Mouse (Mus musculus): Measurements from ENCODE around the gene Atg16l1. TPM values are rescaled to one million over a fixed set of nuclear protein-coding genes. Genes with fewer than 3 reads are reported as not detected.
A peak's percentile ranks its signal among the peaks of the same experiment; 100 is the strongest.

The Atg16l1 gene
- 10 to 100 TPM; 14.4 to 18.5 (median 16.4) TPM for total RNA-seq (2022)

DNA sequence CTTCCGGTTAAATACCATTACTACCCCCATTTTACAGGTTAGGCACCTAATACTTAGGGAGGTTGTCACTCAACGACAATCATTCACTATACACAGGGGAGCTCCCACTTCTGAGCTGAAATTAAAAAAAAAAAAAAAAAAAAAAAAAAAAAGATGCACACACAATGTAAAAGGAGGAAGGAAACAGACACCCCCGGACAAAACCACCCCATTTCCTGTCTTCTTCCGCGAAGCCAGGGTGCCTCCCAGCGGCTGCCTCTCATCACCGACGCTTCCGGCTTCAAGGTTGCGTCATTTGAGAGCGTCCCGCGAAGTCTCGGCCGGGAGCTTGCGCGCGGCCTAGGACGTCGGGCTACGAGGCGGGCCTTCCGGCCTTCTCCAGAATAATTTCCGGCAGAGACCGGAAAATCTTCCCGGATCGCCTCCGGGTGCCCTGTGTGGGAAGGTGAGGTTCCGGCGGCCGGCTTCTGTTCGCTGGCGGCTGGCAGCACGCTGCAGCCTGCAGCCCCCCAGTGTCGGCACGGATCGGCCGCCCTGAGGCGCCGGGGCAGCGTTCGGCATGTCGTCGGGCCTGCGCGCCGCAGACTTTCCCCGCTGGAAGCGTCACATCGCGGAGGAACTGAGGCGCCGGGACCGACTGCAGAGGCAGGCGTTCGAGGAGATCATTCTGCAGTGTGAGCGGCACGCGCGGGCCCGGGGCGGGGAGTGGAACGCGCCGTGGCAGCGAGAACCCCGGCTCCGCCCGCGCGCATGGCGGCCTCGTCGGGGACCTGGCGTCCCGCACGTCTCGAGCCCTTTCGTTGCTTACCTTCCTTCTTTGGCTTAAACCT lies at the start of gene Atg16l1:
Gene Atg16l1 (plus strand): TSS at position 230 of the 830 bp plus-strand sequence.
- DNase-seq (ENCODE audit: low spot score in 2 of 2), result peak; percentile 87 to 89

DNA sequence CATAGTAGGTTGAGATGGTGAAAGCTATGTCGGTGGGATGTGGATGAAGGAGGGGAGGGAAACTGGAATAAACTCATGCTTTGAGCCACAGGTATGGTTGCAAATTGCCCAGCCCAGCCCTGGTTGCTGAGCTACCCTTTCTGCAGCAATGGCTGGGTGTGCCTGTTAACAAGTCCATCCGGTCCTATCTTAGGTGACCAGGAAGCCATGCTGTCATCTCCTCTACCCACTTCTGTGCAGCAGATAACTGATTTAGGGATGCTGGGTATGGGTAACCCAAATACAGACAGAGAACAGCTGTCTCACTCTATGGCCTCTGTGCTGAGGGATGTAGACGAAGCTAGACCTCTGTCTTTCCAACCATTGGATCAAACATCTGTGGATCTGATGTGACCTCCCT lies 49.3 kb upstream of the Atg16l1 start:
- no peak for DNase-seq (ENCODE audit: low spot score in 2 of 2)

- no peak for DNase-seq (ENCODE audit: low spot score in 2 of 2)
Measured at GRCm38 (mm10) chr1:87709020-87709419, 46.6 kb upstream of the Atg16l1 start.

DNA sequence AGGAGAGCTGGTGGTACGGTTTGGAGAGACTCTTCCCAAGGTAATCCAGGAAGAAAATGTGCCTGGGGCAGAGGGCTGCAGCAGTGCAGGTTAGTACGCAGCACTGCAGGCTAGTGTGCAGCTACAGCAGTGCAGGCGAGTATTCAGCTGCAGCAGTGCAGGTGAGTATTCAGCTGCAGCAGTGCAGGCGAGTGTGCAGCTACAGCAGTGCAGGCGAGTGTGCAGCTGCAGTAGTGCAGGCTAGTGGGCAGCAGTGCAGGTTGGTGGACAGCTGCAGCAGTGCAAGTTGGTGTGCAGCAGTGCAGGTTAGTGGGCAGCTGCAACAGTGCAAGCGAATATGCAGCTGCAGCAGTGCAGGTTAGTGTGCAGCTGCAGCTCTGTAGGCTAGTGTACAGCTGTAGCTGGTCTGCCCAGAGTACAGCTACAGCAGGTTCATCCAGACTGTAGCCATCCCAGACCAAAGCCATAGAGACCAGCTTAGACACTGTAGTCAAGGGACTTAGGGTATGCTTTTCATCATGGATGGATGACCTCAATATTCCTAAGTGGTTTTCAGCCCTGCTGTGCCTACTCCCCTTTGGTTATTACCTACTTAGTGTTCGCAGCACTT lies 45.9 kb upstream of the Atg16l1 start:
- DNase-seq (ENCODE audit: low spot score in 2 of 2), result no peak

- DNase-seq (ENCODE audit: low spot score in 2 of 2), result no peak
Measured at GRCm38 (mm10) chr1:87711938-87712613, 43.6 kb upstream of the Atg16l1 start.

DNA sequence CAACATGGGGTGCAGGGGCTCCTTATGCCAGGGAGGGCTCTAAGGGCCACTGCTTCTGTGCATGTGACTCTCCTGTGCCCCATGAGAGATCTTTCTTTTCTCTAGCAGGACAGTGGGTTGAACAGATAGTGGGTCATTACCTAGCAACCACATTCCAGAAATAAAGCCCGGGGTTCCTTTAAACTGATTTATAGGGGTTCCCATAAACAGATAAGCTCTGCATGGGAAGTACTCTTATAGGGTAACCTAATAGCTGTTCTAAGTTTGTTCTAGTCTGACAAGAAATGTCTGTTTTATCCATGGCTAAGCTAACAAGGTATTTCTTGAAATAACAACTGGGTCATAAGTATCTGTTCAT lies 43.1 kb upstream of the Atg16l1 start:
- no peak for DNase-seq (ENCODE audit: low spot score in 2 of 2)

DNA sequence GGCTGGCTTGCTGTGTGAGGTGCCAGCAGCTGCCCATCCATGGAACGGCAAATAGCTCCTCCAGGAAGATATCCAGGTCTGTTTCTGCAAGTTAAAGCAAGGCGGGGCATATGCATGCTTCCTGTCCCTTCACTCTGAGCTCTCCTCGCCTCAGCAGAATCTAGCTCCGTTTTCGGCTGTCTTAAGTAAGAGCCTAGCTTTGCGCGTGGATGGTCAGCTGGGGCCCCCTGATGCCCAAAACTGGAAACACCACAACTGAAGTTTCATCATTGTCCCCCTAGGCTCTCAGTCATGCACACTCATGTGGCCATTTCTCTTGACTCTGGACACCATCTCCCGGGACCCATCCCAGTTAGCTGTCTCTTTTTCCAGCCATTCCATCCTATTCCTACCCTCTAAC lies 34.3 kb upstream of the Atg16l1 start:
- DNase-seq (ENCODE audit: low spot score in 2 of 2), result no peak

- no peak for DNase-seq (ENCODE audit: low spot score in 2 of 2)
Measured at GRCm38 (mm10) chr1:87722081-87722480, 33.6 kb upstream of the Atg16l1 start.

DNA sequence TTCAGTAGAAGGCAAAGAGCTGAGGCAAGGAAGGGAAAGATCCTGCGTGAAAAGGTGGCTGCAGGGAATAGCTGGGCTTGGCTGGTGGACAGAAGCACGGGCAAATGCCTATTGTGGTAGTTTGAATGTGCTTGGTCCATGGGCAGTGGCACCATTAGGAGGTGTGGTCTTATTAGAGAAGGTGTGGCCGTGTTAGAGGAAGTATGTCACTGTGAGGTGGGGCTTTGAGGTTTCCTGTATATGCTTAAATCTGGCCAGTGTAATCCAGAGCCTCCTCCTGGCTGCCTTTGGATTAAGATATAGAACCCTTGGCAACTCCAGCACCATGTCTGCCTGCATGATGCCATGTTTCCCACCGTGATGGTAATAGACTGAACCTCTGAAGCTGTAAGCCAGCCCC lies 32.3 kb upstream of the Atg16l1 start:
- DNase-seq (ENCODE audit: low spot score in 2 of 2), result no peak

DNA sequence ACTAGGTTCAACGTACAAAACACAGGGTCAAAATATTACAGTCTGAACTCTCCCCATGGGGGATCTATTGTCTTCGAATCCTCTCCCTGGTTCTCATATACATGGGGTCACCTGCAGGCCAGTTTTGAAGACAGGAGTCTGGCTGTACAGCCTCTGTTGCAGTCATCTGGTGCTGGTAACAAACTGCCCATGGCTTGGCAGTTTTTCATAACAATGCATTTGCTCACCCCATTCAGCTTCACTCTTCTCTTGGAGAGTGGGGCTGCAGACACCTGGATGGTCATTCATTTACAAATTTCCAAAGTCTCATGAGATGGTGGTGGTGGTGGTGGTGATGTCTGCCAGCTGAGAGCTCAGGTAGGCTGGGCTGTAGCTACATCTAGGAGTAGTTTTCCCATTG lies 26.6 kb upstream of the Atg16l1 start:
- no peak for DNase-seq (ENCODE audit: low spot score in 2 of 2)

DNA sequence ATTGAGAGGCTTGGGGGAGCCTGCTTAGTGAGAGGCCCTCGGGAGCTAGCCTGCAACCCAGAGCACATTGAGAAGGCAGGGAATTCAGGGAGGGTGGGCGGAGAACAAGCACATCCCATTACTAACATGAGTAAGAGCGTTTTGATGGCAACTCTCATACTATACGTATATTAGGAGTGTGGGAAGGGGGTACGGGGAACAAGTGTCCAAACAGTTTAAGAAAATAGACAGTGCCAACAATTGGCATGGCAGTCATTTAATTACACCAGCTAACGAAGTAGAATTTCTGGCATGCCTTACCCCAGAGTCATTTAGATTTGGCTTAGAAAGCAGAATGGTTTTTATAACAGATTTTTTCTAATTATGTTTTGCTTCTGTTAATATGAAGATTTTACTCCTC lies 25.8 kb upstream of the Atg16l1 start:
- DNase-seq (ENCODE audit: low spot score in 2 of 2), result no peak

- DNase-seq (ENCODE audit: low spot score in 2 of 2), result no peak
Measured at GRCm38 (mm10) chr1:87730271-87730670, 25.4 kb upstream of the Atg16l1 start.

DNA sequence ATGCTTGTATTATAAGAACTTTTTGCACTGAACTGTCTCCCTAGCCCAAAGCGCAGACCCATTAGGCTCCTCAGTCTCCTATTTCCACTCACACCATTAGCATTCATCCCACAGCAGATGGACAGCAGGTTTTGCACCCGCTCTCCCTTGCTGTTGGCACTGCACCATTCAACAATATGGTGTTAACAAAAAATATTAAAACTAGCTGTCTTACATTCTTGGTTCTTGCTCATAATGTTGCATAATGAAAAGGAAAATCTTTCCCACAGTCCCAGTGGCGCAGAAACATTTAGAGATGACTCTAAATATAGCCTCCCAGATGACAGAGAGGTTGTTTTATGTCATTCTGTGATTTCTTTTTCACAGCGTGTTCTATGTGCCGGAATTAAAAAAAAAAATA lies 22.5 kb upstream of the Atg16l1 start:
- DNase-seq (ENCODE audit: low spot score in 2 of 2), result no peak

GRCm38 (mm10) chr1:87734153-87734552 lies 21.5 kb upstream of the Atg16l1 start:
- DNase-seq (ENCODE audit: low spot score in 2 of 2), result no peak

GRCm38 (mm10) chr1:87740584-87741290 lies 14.9 kb upstream of the Atg16l1 start:
- DNase-seq (ENCODE audit: low spot score in 2 of 2), result no peak

DNA sequence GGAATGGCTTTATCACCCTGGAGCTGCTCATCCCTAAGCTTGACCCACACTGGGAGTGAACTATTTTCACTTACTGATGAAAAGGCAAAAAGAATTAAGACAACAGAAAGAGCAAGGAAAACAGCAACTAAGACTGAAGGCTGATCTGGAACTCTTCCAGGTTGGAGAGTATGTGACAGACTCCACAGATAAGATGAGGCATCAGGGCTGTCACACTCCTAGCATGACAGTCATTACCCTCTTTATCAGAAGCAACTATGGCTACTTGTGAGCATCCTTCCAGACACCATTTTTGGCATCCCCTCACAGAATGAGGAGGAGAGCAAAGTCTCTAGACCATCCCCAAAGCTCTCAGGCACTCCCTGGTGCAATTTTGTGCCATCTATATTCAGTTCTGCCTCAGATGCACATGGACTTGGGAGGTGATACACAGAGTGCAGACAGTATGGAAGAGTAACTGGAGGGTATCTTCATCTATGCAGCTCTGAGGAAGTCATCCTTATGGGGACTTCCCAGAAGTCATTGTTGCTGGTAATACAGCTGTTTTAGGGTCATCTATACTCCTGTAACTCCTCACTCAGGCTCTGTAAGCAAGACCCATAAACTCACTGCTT lies 6.2 kb upstream of the Atg16l1 start:
- no peak for DNase-seq (ENCODE audit: low spot score in 2 of 2)

- no peak for DNase-seq (ENCODE audit: low spot score in 2 of 2)
Measured at GRCm38 (mm10) chr1:87763821-87764220, 8.2 kb downstream of the Atg16l1 start.

GRCm38 (mm10) chr1:87765741-87766140 lies 10.1 kb downstream of the Atg16l1 start:
- DNase-seq (ENCODE audit: low spot score in 2 of 2), result no peak

GRCm38 (mm10) chr1:87766233-87766632 lies 10.6 kb downstream of the Atg16l1 start:
- DNase-seq (ENCODE audit: low spot score in 2 of 2), result no peak

DNA sequence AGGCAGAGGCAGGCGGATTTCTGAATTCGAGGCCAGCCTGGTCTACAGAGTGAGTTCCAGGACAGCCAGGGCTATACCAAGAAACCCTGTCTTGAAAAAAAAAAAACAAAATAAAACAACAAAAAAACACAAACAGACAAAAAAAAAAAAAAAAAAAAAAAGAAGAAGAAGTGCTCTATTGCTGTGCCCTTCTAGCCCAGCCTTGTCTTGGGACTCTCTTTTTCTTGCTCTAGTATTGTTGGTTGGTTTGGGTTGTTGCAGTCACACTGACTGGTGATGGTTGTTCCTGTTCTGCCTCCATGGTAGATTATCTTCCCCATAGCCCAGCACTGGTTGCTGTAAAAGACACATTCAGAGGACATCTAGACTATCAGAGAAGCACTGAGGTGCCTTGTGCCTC lies 13.6 kb downstream of the Atg16l1 start:
- DNase-seq (ENCODE audit: low spot score in 2 of 2), result no peak

- DNase-seq (ENCODE audit: low spot score in 2 of 2), result no peak
Measured at GRCm38 (mm10) chr1:87770486-87770885, 14.8 kb downstream of the Atg16l1 start.
